Mouse (Mus musculus) Patski (cell line): ENCODE measurements around the gene Fgf22. TPM values are rescaled to one million over a fixed set of nuclear protein-coding genes. Genes with fewer than 3 reads are reported as not detected.

ENCODE experiments used
- ATAC-seq: fragments of 100-300 bp; one replicate; pipeline ENCODE4 v1.8.0; 2021
- CTCF ChIA-PET: fragments of 350-600 bp; sonication (Branson Sonifier 250); formaldehyde crosslinking; loops from one replicate; lab custom pipeline; 2022; ENCODE audit warnings: inconsistent platforms; lab: Charles Lee
- POLR2A ChIA-PET: fragments of 350-600 bp; sonication (Branson Sonifier 250); formaldehyde crosslinking; loops from one replicate; lab custom pipeline; 2022; ENCODE audit warnings: antibody characterized with exemption, inconsistent platforms; lab: Charles Lee
- DNase-seq: peaks from one replicate; pipeline ENCODE4 v3.0.0-alpha.2; 2011; ENCODE audit warnings: low read depth, low spot score
- H3K27me3 ChIP-seq: fragments of 371-371 bp; one replicate; pipeline ENCODE4 v1.5.1; 2021
- CTCF ChIP-seq: fragments of 100-300 bp; IDR thresholded peaks from one replicate; pipeline ENCODE4 v1.5.1; 2021
- in situ Hi-C: fragments of 300-500 bp; cut with MboI; formaldehyde crosslinking; loops from 3 replicates; pipeline ENCODE4 v1.11.1; 2018; ENCODE audit warnings: low pct_unique_long_range_greater_than_20kb, mixed read lengths
- polyA plus RNA-seq: library from polyadenylated mRNA; unstranded; gene quantifications from one replicate; pipeline ENCODE4 v1.2.3, GENCODE M21; 2021

Fgf22 gene
- polyA plus RNA-seq, 1 experiment from 2014 or later, result 0.63 TPM

DNA sequence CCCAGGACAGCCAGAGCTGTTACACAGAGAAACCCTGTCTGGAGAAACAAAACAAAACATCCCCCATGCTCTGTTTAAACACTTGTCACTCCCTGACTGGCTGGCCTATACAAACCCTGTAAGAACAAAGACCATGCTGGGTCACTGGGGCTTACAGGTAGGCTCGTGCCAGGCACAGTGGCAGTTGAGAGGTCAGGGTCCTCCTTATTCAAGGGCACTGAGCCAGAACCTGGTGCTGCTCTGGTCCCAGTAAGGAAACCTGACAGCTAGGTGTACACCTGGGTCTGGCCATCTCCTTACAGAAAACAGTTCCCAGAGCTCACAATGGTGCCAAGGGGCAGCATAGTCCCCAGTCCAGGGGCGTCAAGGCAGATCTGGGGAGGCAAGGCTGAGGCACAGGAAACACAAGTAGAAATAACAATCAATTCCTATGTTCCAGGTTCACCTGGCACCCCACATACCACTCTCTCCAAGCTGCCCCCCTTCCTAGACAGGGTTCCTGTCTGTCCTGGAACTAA lies 10.4 kb downstream of the Fgf22 start:
- H3K27me3 ChIP-seq, result no peaks in the 10 kb centered on the region
- POLR2A ChIA-PET, result interaction anchor here (0.6 to 1.2 kb wide), 2 partner anchors 17 to 51 kb away, joined by 3 read pairs; no protein-coding TSS in a partner anchor
- in situ Hi-C loops, result no loop called here
- ATAC-seq, result no peak
- no peak for DNase-seq
- CTCF ChIA-PET, result no interaction called here
- TF ChIP-seq CTCF, result no peak

GRCm38 (mm10) chr10:79766001-79766507 lies 11.2 kb downstream of the Fgf22 start:
- ChIA-PET POLR2A (interaction anchor here (0.7 to 1.1 kb wide), 2 partner anchors 10 to 62 kb away, joined by 3 read pairs; no protein-coding TSS in a partner anchor), CTCF (interaction anchor here (1.0 kb wide), 1 partner anchor 14 kb away, joined by 4 read pairs; no protein-coding TSS in a partner anchor)
- no peaks in the 10 kb centered on the region for H3K27me3 ChIP-seq
- no peak for TF ChIP-seq CTCF
- DNase-seq (no peak), ATAC-seq (no peak)
- in situ Hi-C loops, result no loop called here

DNA sequence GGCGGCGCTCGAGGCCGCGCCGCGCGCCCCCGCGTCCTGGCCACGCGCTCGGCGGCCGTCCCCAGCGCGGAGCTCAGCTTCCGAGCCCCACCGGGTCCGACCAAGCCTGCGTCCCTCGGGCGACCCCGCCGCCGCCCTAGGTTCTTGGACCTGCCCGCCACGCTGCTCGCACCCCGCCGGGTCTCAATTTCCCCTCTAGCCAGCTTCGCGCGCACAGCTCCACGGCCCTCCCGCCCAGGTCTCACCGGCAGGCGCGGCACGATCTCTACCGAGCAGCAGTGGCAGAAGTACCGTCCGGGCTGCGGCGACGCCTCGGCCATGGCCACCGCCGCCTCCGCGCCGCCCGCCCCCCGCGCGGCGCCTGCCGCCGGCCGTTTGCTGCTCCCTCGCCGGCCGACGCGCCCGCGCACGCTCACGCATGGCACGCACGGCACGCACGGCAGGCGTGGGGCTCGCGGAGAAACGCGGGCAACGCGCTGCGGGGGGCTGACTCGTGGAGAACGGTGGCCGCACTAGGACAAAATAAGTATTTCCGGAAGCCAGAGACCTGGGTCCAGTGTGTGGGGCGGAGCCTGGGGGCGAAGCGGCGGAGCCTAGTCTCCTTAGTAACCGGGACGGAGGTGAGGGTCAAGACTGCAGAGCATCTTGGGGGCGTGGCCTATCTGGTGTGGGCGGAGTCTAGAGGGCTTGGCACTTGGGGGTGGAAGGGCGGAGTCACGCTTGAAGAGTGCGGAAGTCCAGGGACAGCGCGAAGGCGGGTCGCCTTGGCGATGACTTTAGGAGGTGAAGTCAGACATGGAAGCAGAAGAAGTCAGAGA lies 11.8 kb downstream of the Fgf22 start, which contains the start of gene Rnf126:
Gene Rnf126 (minus strand): TSS at position 445 of the 818 bp plus-strand sequence.
- ChIA-PET CTCF (interaction anchor here (1.0 kb wide), 1 partner anchor 14 kb away, joined by 4 read pairs; no protein-coding TSS in a partner anchor), POLR2A (interaction anchor here (0.7 to 2.3 kb wide), 3 partner anchors 10 to 63 kb away, joined by 3 to 8 read pairs (median 3); no protein-coding TSS in a partner anchor)
- DNase-seq, result peak; percentile 96
- peak; percentile 83 for ATAC-seq
- in situ Hi-C loops, result no loop called here
- H3K27me3 ChIP-seq, result no peaks in the 10 kb centered on the region
- TF ChIP-seq CTCF, result no peak

GRCm38 (mm10) chr10:79767372-79768244 lies 12.7 kb downstream of the Fgf22 start:
- DNase-seq (peak; percentile 76), ATAC-seq (peak; percentile 56)
- no peaks in the 10 kb centered on the region for H3K27me3 ChIP-seq
- ChIA-PET POLR2A (interaction anchor here (0.6 to 2.3 kb wide), 2 partner anchors 11 to 22 kb away, joined by 3 to 8 read pairs; no protein-coding TSS in a partner anchor), CTCF (interaction anchor here (1.3 to 2.7 kb wide), 6 partner anchors 12 to 158 kb away, joined by 3 to 21 read pairs (median 6); no protein-coding TSS in a partner anchor)
- in situ Hi-C loops, result no loop called here
- TF ChIP-seq CTCF, result no peak

- no peaks in the 10 kb centered on the region for H3K27me3 ChIP-seq
- in situ Hi-C loops, result no loop called here
- DNase-seq (no peak), ATAC-seq (no peak)
- no peak for TF ChIP-seq CTCF
- ChIA-PET POLR2A (interaction anchor here (2.3 kb wide), 1 partner anchor 10 kb away, joined by 8 read pairs; no protein-coding TSS in a partner anchor), CTCF (interaction anchor here (0.9 to 2.7 kb wide), 12 partner anchors 10 to 157 kb away, joined by 3 to 21 read pairs (median 4); partner anchors contain the start of gene Palm)
These were observed 13.5 kb downstream of the Fgf22 start for GRCm38 (mm10) chr10:79768400-79768799.

DNA sequence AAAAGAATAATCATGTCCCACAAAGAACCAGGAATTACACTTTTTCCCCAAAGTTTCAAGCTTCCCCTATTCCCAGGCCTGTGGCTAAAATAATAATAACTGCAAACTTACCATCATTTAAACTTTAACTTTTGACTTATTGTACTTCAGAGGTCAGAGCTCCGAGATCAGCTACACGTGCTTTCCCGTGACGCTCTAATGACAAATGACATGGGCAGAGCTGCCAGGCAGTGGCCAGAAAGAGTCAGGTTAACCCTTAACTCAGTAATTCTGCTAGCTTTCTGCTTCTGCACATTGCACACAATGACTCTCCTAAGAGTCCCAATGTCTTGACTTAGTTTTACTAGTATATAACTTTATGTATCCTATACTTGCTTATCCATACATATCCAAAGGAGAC lies 14.5 kb downstream of the Fgf22 start:
- no peak for ATAC-seq
- POLR2A ChIA-PET, result interaction anchor here (2.3 kb wide), 1 partner anchor 9 kb away, joined by 8 read pairs; no protein-coding TSS in a partner anchor
- TF ChIP-seq CTCF, result no peak
- in situ Hi-C loops, result no loop called here
- no peaks in the 10 kb centered on the region for H3K27me3 ChIP-seq
- CTCF ChIA-PET, result interaction anchor here (0.8 to 2.7 kb wide), 13 partner anchors 9 to 156 kb away, joined by 3 to 21 read pairs (median 4); partner anchors contain the start of gene Palm
- no peak for DNase-seq

DNA sequence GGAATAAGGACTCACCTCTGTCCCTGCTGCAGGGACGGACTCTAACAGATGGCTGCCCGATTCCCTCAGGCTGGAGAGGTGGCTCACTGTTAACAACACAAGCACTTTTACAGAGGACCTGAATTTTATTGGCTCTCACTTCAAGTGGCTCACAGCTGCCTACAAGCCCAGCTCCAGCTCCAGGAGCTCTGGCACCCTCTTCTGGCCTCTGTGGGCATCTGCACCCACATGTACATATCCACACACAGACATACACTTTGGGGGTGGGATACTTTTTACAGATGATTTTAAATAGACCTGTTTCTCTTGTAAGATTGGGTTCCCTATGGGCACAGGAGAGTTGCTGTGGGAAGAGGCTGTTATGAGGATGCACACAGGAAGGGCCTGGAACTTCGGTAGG lies 17.4 kb downstream of the Fgf22 start:
- DNase-seq (no peak), ATAC-seq (no peak)
- CTCF ChIA-PET, result no interaction called here
- in situ Hi-C loops, result no loop called here
- no peak for TF ChIP-seq CTCF
- H3K27me3 ChIP-seq, result no peaks in the 10 kb centered on the region
- POLR2A ChIA-PET, result no interaction called here

- TF ChIP-seq CTCF, result no peak
- CTCF ChIA-PET, result interaction anchor here (1.4 kb wide), 1 partner anchor 15 kb away, joined by 4 read pairs; no protein-coding TSS in a partner anchor
- DNase-seq (no peak), ATAC-seq (no peak)
- H3K27me3 ChIP-seq, result no peaks in the 10 kb centered on the region
- in situ Hi-C loops, result no loop called here
- POLR2A ChIA-PET, result no interaction called here
These were observed 18.3 kb downstream of the Fgf22 start for GRCm38 (mm10) chr10:79773208-79773607.

DNA sequence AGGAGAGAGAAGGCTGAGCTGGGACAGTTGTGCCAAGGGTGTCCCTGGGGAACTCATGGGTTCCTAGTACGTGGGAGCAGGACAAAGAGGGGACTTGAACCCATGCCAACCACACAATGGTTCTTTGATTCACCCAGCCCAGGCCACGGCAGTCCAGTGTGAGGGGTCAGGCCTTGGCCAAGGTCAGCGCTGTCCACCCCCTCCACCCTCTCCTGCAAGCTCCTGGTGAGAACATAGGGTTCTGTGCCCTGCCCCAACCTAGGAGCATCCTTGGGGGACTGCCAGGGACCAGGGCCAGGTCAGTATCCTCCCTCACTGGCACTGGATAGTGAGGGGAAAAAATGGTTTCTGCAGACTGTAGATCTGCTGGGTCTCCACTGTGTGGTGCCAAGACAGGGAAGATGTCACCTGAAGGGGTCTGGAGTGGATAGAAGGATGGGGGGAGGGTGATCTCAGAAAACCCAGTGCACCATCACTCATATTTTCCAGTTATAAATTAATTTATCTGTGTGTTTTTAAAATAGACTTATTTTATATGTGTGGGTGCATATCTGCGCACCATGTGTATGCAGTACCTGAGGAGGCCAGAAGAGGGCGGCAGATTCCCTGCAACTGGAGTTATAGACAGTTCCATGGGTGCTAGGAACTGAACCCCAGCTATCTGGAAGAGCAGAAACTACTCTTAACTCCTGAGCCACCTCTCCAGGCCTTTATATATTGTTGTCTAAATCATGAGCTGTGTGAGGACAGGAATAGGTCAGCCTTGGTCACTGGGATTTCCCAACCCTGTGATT lies 19.8 kb downstream of the Fgf22 start:
- no peak for DNase-seq
- no peaks in the 10 kb centered on the region for H3K27me3 ChIP-seq
- ChIA-PET POLR2A (no interaction called here), CTCF (no interaction called here)
- in situ Hi-C loops, result no loop called here
- TF ChIP-seq CTCF, result no peak
- ATAC-seq, result no peak
